8 mouse cellular contexts compared by ENCODE assay signal in the genomic region with DNA sequence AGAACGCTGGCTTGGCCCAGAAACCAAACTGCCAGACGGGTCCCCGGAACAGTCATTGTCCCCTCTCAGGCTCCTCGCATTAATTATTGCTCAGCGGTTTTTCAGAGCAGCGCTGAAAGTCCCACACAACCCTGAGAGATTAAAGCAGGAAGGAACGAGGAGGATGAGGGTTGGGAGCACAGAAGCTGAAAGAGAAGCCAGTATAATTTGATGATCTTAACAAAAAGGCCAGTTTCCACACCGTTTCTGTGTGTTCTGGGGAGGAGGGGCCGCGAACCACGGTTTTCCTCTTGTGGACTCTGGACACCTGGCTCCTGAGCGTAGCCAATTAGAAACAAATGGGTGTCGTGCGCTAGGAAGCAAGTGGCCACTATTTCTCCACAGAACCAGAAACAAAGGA.
DNase-seq lines count a peak whose midpoint lies in the region; ATAC-seq lines count a peak whose summit lies in the region.

No protein-coding gene starts in this region.

- H3K4me1 ChIP-seq in heart, embryonic 13.5 days, result peaks cover 15% of the 10 kb centered on the region
- peaks cover 13% of the 10 kb centered on the region for H3K4me1 ChIP-seq in embryonic facial prominence, embryonic 13.5 days
- peaks cover 6% of the 10 kb centered on the region; the same call in 1 of the 2 replicates for H3K4me1 ChIP-seq in limb, embryonic 11.5 days (ENCODE audit: control insufficient read depth, insufficient read depth, low read length)
- H3K4me1 ChIP-seq in neural tube, embryonic 14.5 days (ENCODE audit: control insufficient read depth, insufficient read depth, low read length), result peaks cover 4% of the 10 kb centered on the region; the same call in 1 of the 2 replicates

- no peaks in the 10 kb centered on the region for H3K36me3 ChIP-seq in heart, embryonic 13.5 days
- H3K36me3 ChIP-seq in embryonic facial prominence, embryonic 13.5 days, result no peaks in the 10 kb centered on the region
- H3K36me3 ChIP-seq in limb, embryonic 11.5 days (ENCODE audit: control insufficient read depth, insufficient read depth, low read length), result no peaks in the 10 kb centered on the region
- H3K36me3 ChIP-seq in neural tube, embryonic 14.5 days (ENCODE audit: control insufficient read depth, insufficient read depth, low read length), result no peaks in the 10 kb centered on the region

- no peak for DNase-seq in heart, adult 18-20 months
- DNase-seq in limb, embryonic 11.5 days (ENCODE audit: low spot score), result peak; percentile 37
- DNase-seq in layer of hippocampus, postnatal 36 days, result no peak
- no peak for DNase-seq in adrenal gland, postnatal 10 days

- WGBS in heart, embryonic 13.5 days, result 3% methylated on average over 14 of the region's 14 CpGs
- 2% methylated on average over 14 of the region's 14 CpGs for WGBS in embryonic facial prominence, embryonic 13.5 days
- WGBS in limb, embryonic 11.5 days, result 3% methylated on average over 14 of the region's 14 CpGs
- WGBS in neural tube, embryonic 14.5 days, result under 1% methylated on average over 14 of the region's 14 CpGs

- no peak overlapping the region for H3K27ac ChIP-seq in heart, embryonic 13.5 days (replicated peaks)
- no peak overlapping the region for H3K27ac ChIP-seq in embryonic facial prominence, embryonic 13.5 days
- no peak overlapping the region for H3K27ac ChIP-seq in limb, embryonic 11.5 days (replicated peaks; ENCODE audit: low read depth, low read length)
- no peak overlapping the region for H3K27ac ChIP-seq in neural tube, embryonic 14.5 days (ENCODE audit: low read depth, low read length)

- H3K9ac ChIP-seq in heart, embryonic 13.5 days, result peak overlapping the region; percentile 34; the same call in 1 of the 2 replicates
- H3K9ac ChIP-seq in embryonic facial prominence, embryonic 13.5 days, result 0 out of 2 replicates have a peak overlapping the region, but pooled peaks have one; percentile 51
- no peak overlapping the region for H3K9ac ChIP-seq in limb, embryonic 11.5 days (ENCODE audit: low read length)
- no peak overlapping the region for H3K9ac ChIP-seq in neural tube, embryonic 14.5 days (replicated peaks; ENCODE audit: low read depth, low read length)

- no peaks in the 10 kb centered on the region for H3K9me3 ChIP-seq in heart, embryonic 13.5 days
- no peaks in the 10 kb centered on the region for H3K9me3 ChIP-seq in embryonic facial prominence, embryonic 13.5 days
- H3K9me3 ChIP-seq in limb, embryonic 11.5 days (ENCODE audit: control insufficient read depth, low read length), result no peaks in the 10 kb centered on the region
- H3K9me3 ChIP-seq in neural tube, embryonic 14.5 days (ENCODE audit: control insufficient read depth, low read length), result no peaks in the 10 kb centered on the region

- H3K27me3 ChIP-seq in heart, embryonic 13.5 days (replicated peaks), result peaks cover 39% of the 10 kb centered on the region
- H3K27me3 ChIP-seq in embryonic facial prominence, embryonic 13.5 days, result peaks cover 24% of the 10 kb centered on the region
- H3K27me3 ChIP-seq in limb, embryonic 11.5 days (ENCODE audit: control insufficient read depth, insufficient read depth, low read length), result peaks cover 10% of the 10 kb centered on the region; the same call in 1 of the 2 replicates
- H3K27me3 ChIP-seq in neural tube, embryonic 14.5 days (ENCODE audit: control insufficient read depth, insufficient read depth, low read length), result peaks cover 2% of the 10 kb centered on the region; the same call in 1 of the 2 replicates

- ATAC-seq in heart, embryonic 13.5 days (ENCODE audit: extremely low read depth, insufficient number of reproducible peaks, low FRiP score, low TSS enrichment), result no peak
- no peak for ATAC-seq in embryonic facial prominence, embryonic 13.5 days (ENCODE audit: insufficient number of reproducible peaks, insufficient read depth, low FRiP score, low TSS enrichment, low read depth)
- ATAC-seq in limb, embryonic 11.5 days (ENCODE audit: insufficient number of reproducible peaks, low FRiP score, low TSS enrichment, low read depth), result no peak
- peak; percentile 50; the same call in 1 of the 2 replicates for ATAC-seq in neural tube, embryonic 14.5 days (ENCODE audit: low read depth)
- no peak for ATAC-seq in granulocyte monocyte progenitor cell, adult 5-6 weeks (replicated peaks; ENCODE audit: poor library complexity, severe bottlenecking)

- H3K4me3 ChIP-seq in heart, embryonic 13.5 days, result peak overlapping the region; percentile 38
- peak overlapping the region; percentile 24 for H3K4me3 ChIP-seq in embryonic facial prominence, embryonic 13.5 days
- H3K4me3 ChIP-seq in limb, embryonic 11.5 days (ENCODE audit: low read depth, low read length), result peak overlapping the region; percentile 9
- peak overlapping the region; percentile 18 for H3K4me3 ChIP-seq in neural tube, embryonic 14.5 days (ENCODE audit: low read depth, low read length)

- peak overlapping the region; percentile 69 for H3K4me2 ChIP-seq in heart, embryonic 13.5 days
- H3K4me2 ChIP-seq in embryonic facial prominence, embryonic 13.5 days, result peak overlapping the region; percentile 57
- H3K4me2 ChIP-seq in limb, embryonic 11.5 days (ENCODE audit: low read depth, severe bottlenecking), result peak overlapping the region; percentile 47
- peak overlapping the region; percentile 46 for H3K4me2 ChIP-seq in neural tube, embryonic 14.5 days (ENCODE audit: low read depth, low read length)

Comparison
In these comparisons a context has a peak if more than half of its experiments do, and no peak if none do; other contexts are left out.
1. H3K9ac ChIP-seq: peak in heart, embryonic 13.5 days (single experiment) and embryonic facial prominence, embryonic 13.5 days (single experiment); none in limb, embryonic 11.5 days (single experiment) and neural tube, embryonic 14.5 days (single experiment).
2. Peak in every context shown above with its lines, with median percentiles within 50 percentile points of each other: H3K4me2 ChIP-seq and H3K4me3 ChIP-seq.